Mouse (Mus musculus) limb, embryonic 14.5 days (tissue): ENCODE data around the gene Gas1. TPM values are rescaled to one million over a fixed set of nuclear protein-coding genes. Genes with fewer than 3 reads are reported as not detected.

Experiments used
- ATAC-seq: fragments of 200-750 bp; cut with Nextera tagmentation; 2 replicates; pipeline ENCODE4 v1.8.0; 2017; ENCODE audit warnings: low read depth, moderate number of reproducible peaks, moderate TSS enrichment; ENCODE audit not compliant: low FRiP score
- DNase-seq: peaks from one replicate; pipeline ENCODE4 v3.0.0-alpha.2; 2015; ENCODE audit warnings: low spot score
- H3K27ac ChIP-seq: fragments of 300-500 bp; sonication (generic); replicated peaks from 2 replicates; pipeline ENCODE4 v1.5.1; 2014; ENCODE audit warnings: low read depth, mild to moderate bottlenecking, low read length, moderate library complexity, mixed read lengths
- H3K27me3 ChIP-seq: fragments of 300-500 bp; sonication (generic); 2 replicates; pipeline ENCODE4 v1.6.1; 2014; ENCODE audit warnings: low read length, mixed read lengths; ENCODE audit not compliant: control insufficient read depth, insufficient read depth
- H3K36me3 ChIP-seq: fragments of 300-500 bp; sonication (generic); 2 replicates; pipeline ENCODE4 v1.6.1; 2014; ENCODE audit warnings: mild to moderate bottlenecking, low read length, moderate library complexity, mixed read lengths; ENCODE audit not compliant: control insufficient read depth, insufficient read depth
- H3K4me1 ChIP-seq: fragments of 300-500 bp; sonication (generic); 2 replicates; pipeline ENCODE4 v1.6.1; 2014; ENCODE audit warnings: antibody characterized with exemption, low read length, mixed read lengths; ENCODE audit not compliant: control insufficient read depth, insufficient read depth
- H3K4me2 ChIP-seq: fragments of 300-500 bp; sonication (generic); replicated peaks from 2 replicates; pipeline ENCODE4 v1.6.1; 2014; ENCODE audit warnings: low read depth, mild to moderate bottlenecking, low read length, moderate library complexity; ENCODE audit not compliant: severe bottlenecking
- H3K4me3 ChIP-seq: fragments of 300-500 bp; sonication (generic); replicated peaks from 2 replicates; pipeline ENCODE4 v1.5.1; 2014; ENCODE audit warnings: low read length
- H3K9ac ChIP-seq: fragments of 300-500 bp; sonication (generic); 2 replicates; pipeline ENCODE4 v1.6.1; 2014; ENCODE audit warnings: mild to moderate bottlenecking, low read depth, low read length, moderate library complexity; ENCODE audit not compliant: severe bottlenecking
- H3K9me3 ChIP-seq: fragments of 300-500 bp; sonication (generic); 2 replicates; pipeline ENCODE4 v1.6.1; 2016; ENCODE audit warnings: low read length; ENCODE audit not compliant: control insufficient read depth
- POLR2A ChIP-seq: fragments of 200-500 bp; IDR thresholded peaks from 2 replicates; pipeline ENCODE4 v1.8.0; 2012; ENCODE audit warnings: inconsistent platforms, mild to moderate bottlenecking, moderate library complexity, borderline replicate concordance; ENCODE audit not compliant: insufficient read depth, insufficient read length; ENCODE audit errors: extremely low read depth
- WGBS: fragments of 180-500 bp; shearing (Covaris S2); extraction: QIAGEN DNeasy Blood & Tissue Kit; methylation state at CpG from one replicate; pipeline ENCODE4 v1.1.7; 2014; 5-methylcytosine and 5-hydroxymethylcytosine counted together
- polyA plus RNA-seq, 2 experiments: library from polyadenylated mRNA; depleted of rRNA in 1 of 2; stranded (reverse) in 1 of 2; unstranded in 1 of 2; fragments of >200 nt; fragmentation: Nextera tagmentation in 1 of 2; extraction: Ambion mirVana in 1 of 2; gene quantifications; 2 replicates each; pipeline versions ENCODE4 v1.2.1 to v1.2.3; 2012 to 2014

The Gas1 gene
- polyA plus RNA-seq, 2 experiments: 385 to 406 TPM

DNA sequence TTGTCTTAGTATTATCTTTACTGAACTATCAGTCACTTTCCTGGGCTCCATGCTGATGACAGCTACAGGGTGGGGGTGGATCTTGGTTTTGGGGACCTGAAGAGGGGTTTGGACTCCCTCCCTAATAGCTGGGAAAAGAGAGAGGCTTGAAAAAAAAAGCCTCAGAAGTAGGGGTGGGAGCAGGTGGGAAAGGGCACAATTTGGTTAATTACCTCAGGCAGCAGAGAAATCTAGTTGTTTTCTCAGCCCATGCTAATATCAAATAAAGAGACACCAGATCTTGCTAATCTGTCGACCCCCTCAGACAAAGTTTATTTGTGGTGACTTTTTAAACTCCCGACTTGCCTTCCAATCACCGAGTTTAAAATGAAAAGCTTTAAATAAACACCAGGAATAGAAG, 4.0 kb downstream of the Gas1 start:
- Histone ChIP-seq H3K9me3 (no peaks in the 10 kb centered on the region), H3K27ac (peak overlapping the region; percentile 100), H3K4me3 (peak overlapping the region; percentile 95), H3K4me1 (peaks cover 10% of the 10 kb centered on the region), H3K4me2 (peak overlapping the region; percentile 71), H3K27me3 (no peaks in the 10 kb centered on the region), H3K36me3 (peaks cover 27% of the 10 kb centered on the region), H3K9ac (peak overlapping the region; percentile 100)
- no peak for ATAC-seq
- DNase-seq: peak; percentile 18
- WGBS: 3% methylated on average over 3 of the region's 3 CpGs
- no peak for TF ChIP-seq POLR2A

GRCm38 (mm10) chr13:60172366-60173017, 4.7 kb downstream of the Gas1 start:
- H3K27me3 ChIP-seq: no peaks in the 10 kb centered on the region
- peak overlapping the region; percentile 100 for H3K27ac ChIP-seq
- no peaks in the 10 kb centered on the region for H3K9me3 ChIP-seq
- peaks cover 10% of the 10 kb centered on the region for H3K4me1 ChIP-seq
- 0 out of 2 replicates have a peak, but pooled peaks have one; percentile 30 for TF ChIP-seq POLR2A
- DNase-seq (peak; percentile 88), ATAC-seq (peak; percentile 2; the same call in 1 of the 2 replicates)
- H3K4me2 ChIP-seq: peak overlapping the region; percentile 71
- 8% methylated on average over 7 of the region's 7 CpGs for WGBS
- peaks cover 27% of the 10 kb centered on the region for H3K36me3 ChIP-seq
- peak overlapping the region; percentile 100 for H3K9ac ChIP-seq
- peak overlapping the region; percentile 95 for H3K4me3 ChIP-seq

DNA sequence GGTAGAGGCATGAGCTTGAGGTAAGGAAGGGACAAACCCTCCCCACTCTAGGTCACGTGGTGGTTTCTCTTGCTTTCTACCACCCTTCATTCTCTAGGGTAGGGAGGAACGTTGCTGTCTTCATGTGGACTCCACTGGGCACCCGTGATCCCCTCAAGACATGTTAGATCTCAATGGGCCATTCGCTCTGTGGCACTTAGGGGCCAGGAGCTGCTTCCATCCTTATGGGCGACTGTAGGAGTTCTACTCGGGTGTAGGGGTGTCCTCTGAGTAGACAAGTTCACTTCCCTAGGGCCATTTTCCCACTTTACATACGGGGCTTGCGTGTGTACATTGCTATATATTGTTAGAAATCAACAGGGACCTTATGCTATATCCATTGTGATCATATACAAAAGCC, 5.4 kb downstream of the Gas1 start:
- Histone ChIP-seq H3K27me3 (no peaks in the 10 kb centered on the region), H3K4me2 (no peak overlapping the region), H3K9me3 (no peaks in the 10 kb centered on the region), H3K36me3 (peaks cover 27% of the 10 kb centered on the region), H3K27ac (peak overlapping the region; percentile 100), H3K4me3 (no peak overlapping the region), H3K4me1 (peaks cover 10% of the 10 kb centered on the region), H3K9ac (no peak overlapping the region)
- 83% methylated on average over 8 of the region's 8 CpGs for WGBS
- DNase-seq: peak; percentile 11
- no peak for TF ChIP-seq POLR2A
- ATAC-seq: no peak

DNA sequence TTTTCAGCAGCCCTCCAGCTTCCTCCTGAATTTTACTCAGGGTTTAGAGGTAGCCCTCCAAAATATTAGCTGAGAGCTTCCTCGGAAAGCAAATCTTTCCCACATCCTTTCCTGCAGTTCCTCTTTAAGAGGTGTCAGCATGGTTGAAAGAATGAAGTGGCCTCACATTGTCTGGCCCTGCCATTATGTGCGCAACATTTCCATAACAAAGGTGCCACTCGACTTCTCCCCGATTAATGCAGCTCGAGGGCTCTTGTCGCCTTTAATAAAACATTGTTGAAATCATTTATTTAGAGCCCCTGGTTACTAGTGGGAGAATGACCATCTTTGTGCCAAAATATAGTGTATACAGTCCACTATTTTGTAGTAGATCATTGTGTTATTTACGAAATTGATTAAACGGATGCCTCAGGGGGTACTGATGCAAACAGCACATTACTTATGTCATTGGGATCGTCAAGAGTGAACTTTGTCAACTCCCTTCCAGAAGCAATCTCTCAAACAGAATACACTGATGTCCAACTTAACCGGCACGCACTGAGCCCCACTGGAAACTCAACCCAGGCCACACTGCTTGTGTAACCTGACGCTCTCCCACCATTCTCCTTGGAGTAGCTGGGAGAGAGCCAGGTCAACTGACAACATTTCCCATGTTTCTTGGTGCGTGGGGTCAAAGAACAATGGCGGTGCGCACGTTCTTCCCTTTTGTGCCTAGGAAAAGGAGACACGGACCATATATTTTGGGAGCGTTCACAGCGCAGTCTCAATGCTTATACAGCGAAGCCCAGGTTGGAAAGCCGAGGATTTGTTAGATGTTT, 6.1 kb downstream of the Gas1 start:
- no peak for TF ChIP-seq POLR2A
- Histone ChIP-seq H3K4me1 (peaks cover 10% of the 10 kb centered on the region), H3K27me3 (no peaks in the 10 kb centered on the region), H3K4me2 (no peak overlapping the region), H3K4me3 (no peak overlapping the region), H3K36me3 (peaks cover 25% of the 10 kb centered on the region), H3K9me3 (no peaks in the 10 kb centered on the region), H3K27ac (0 out of 2 replicates have a peak overlapping the region, but pooled peaks have one; percentile 20), H3K9ac (no peak overlapping the region)
- ATAC-seq: no peak
- no peak for DNase-seq
- WGBS: 71% methylated on average over 21 of the region's 21 CpGs

DNA sequence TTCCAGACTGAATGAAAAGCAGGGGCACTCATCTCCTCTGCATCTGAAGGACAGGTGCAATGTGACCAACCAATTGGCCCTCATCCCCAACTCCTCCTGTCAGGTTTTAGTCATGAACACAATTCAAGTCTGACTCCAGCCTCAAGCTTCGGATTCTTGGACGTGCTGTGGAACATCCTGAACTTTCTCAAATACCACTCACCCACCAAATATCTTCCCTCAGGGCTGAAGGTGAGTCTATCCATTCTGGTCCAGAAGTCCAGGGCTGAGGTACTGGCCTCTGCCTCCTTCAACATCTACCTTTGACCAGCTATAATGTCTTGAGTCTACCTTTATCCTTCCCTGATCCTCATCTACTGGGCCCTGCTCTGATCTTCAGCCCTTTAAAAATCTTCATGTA, 8.1 kb downstream of the Gas1 start:
- ATAC-seq: no peak
- no peak overlapping the region for H3K4me2 ChIP-seq
- no peak for TF ChIP-seq POLR2A
- WGBS: 92% methylated on average over 2 of the region's 2 CpGs
- no peak overlapping the region for H3K4me3 ChIP-seq
- H3K27me3 ChIP-seq: no peaks in the 10 kb centered on the region
- peaks cover 10% of the 10 kb centered on the region for H3K4me1 ChIP-seq
- H3K9me3 ChIP-seq: no peaks in the 10 kb centered on the region
- no peak overlapping the region for H3K9ac ChIP-seq
- DNase-seq: no peak
- peaks cover 5% of the 10 kb centered on the region for H3K36me3 ChIP-seq
- H3K27ac ChIP-seq: no peak overlapping the region
